Mouse (Mus musculus) naive thymus-derived CD4-positive, alpha-beta T cell, adult 2 months (primary cell): ENCODE data around the gene Depdc5.
A peak's percentile ranks its signal among the peaks of the same experiment; 100 is the strongest.
"Not testable (repeated sequence)": the region's sequence is repeated elsewhere in the genome, so short reads cannot be mapped to it uniquely, and the experiment has no call there.

ENCODE experiments used
- DNase-seq: peaks from one replicate; pipeline ENCODE4 v3.0.0-alpha.2; 2011; ENCODE audit warnings: low read depth

Gene Depdc5

GRCm38 (mm10) chr5:32863253-32864228 lies at the start of gene Depdc5:
Gene Depdc5 (plus strand): TSS chr5:32863701.
- peak; percentile 96 for DNase-seq

GRCm38 (mm10) chr5:32815396-32815795 lies 48.1 kb upstream of the Depdc5 start:
- DNase-seq = no peak

- DNase-seq = no peak
Observed at GRCm38 (mm10) chr5:32820471-32820870, 43.0 kb upstream of the Depdc5 start.

- no peak for DNase-seq
Observed at GRCm38 (mm10) chr5:32827009-32827408, 36.5 kb upstream of the Depdc5 start, which contains the start of gene Gm20671. Gene Gm20671 (minus strand): TSS chr5:32827109.

GRCm38 (mm10) chr5:32828766-32829165 lies 34.7 kb upstream of the Depdc5 start:
- not testable (repeated sequence) for DNase-seq

GRCm38 (mm10) chr5:32830054-32830453 lies 33.4 kb upstream of the Depdc5 start:
- no peak for DNase-seq

GRCm38 (mm10) chr5:32834497-32834896 lies 29.0 kb upstream of the Depdc5 start:
- DNase-seq = no peak

DNA sequence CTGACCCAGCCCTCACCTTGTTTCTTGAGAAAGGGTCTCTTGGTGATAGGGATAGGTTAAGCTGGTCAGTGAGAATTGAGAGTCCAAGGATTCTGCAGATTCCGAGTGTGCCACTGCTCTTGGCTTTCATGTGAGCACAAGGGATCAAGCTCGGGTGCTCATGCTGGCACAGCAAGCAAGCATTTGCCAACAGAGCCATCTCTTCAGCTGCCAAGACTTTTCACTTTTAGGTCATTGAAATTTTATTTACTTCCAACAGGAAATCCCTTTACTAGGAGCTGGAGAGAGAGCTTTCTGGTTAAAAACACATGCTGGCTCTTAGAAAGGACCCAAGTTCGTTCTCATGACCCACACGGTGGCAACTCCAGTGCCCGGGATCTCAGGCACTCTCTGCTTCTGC lies 26.5 kb upstream of the Depdc5 start:
- no peak for DNase-seq

- no peak for DNase-seq
Observed at GRCm38 (mm10) chr5:32840029-32840428, 23.5 kb upstream of the Depdc5 start.

DNA sequence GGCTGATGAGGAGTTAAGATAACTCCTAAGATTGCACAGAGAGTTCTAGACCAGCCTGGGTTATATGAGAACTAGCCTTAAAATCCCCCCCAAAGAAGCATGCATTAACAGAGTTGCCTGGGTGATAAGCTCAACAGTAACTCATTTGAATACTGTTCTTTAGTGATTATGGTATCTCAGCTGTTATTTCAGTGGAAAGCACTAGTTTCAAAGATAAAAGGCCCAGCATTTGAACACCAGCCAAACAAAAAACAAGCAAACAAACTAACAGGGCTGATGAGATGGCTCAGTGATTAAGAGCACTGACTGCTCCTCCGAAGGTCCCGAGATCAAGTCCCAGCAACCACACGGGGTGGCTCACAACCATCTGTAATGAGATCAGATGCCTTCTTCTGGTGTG lies 14.3 kb upstream of the Depdc5 start:
- DNase-seq = no peak

- DNase-seq = not testable (repeated sequence)
Observed at GRCm38 (mm10) chr5:32849580-32849979, 13.9 kb upstream of the Depdc5 start.

DNA sequence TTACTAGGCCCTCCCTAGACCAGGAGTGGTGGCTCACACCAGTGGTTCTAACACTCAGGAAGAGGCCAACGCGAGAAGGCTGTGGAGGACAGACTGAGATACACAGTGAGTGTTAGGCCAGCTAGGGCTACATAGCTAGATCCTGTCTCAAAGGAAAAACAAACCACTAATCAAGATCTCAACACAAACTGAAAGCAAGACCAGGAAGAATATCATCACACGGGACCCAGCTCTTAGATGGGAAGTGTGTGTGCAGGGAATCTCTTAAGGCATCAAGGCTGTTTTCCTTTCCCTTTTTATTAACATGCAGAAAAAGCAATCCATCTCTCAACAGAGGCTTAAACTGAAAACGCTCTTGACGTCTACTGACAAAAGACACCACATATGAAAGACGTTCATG lies 11.5 kb upstream of the Depdc5 start:
- peak; percentile 24 for DNase-seq

GRCm38 (mm10) chr5:32853731-32854507 lies 9.6 kb upstream of the Depdc5 start, which contains the start of gene Prr14l:
Gene Prr14l (minus strand): TSS chr5:32854256.
- peak; percentile 100 for DNase-seq

- peak; percentile 28 for DNase-seq
Observed at GRCm38 (mm10) chr5:32854818-32855217, 8.7 kb upstream of the Depdc5 start.

DNA sequence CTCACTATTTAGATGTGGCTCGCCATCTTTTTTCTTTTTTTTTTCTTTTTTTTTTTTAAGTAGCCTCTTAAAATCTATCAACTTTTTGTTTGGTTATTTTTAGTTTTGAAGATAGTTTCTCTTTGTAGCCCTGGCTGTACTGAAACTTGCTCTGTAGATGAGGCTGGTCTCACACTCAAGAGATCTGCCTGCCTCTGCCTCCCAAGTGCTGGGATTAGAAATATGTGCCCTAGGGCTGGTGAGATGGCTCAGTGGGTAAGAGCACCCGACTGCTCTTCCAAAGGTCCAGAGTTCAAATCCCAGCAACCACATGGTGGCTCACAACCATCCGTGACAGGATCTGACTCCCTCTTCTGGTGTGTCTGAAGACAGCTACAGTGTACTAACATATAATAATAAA lies 8.2 kb upstream of the Depdc5 start:
- DNase-seq = not testable (repeated sequence)

DNA sequence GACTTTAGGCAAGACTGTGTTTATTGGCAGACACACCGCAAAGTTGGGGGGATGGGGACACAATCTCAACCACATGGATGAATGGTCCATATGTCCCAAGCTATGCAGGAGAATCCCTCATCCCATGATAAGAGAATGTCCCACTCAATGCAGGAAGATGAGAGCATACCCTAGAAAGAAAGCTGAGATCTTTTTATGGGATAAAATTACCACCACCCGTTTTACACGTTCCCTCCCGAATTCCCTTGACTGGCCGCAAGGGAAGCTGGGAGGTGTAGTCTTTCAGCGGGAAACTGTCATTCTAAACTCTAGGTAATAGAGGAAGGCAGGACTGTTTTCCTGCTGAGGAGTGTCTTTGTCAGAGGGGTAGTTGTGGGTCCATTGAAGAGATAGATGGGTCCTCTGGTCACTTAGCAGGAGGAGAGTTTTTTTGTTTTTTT lies 5.7 kb upstream of the Depdc5 start:
- no peak for DNase-seq

DNA sequence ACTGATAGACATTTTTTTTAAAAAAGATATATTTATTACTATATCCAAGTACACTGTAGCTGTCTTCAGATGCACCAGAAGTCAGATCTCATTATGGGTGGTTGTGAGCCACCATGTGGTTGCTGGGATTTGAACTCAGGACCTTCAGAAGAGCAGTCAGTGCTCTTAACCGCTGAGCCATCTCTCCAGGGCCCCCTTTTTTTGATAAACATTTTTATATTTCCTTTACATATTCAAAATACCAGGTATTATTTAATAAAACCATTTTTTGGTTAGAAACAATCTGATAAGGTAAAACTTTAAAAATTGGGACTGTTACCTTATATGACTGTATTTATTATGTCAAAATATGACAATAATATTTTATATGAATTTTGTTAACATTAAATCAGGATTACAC lies 2.4 kb upstream of the Depdc5 start:
- DNase-seq = no peak

DNA sequence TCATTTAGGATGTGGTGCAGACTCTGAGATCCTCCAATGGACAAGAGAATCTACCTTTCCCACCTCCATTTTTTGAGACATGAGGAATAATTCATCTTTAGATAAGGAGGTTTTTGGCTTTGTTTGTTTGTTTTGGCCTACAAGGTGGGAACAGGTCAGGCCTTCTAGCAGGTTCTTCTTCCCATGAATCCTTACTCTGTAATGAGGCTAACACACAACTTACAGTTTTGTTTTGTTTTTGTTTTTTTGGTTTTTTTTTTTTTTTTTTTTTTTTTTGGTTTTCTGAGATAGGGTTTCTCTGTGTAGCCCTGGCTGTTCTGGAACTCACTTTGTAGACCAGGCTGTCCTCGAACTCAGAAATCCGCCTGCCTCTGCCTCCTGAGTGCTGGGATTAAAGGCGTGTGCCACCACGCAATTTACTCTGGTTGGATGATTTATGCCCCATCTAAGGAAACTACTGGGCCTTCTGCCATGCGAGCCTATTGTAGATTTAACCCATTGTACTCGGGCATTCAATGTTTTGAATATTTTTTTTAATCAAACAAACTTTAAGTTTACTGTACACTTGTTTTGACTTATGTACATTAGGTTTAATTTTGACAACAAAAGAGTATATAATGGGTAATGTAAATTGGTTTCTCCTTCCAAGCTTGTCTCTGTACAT lies 900 bp upstream of the Depdc5 start:
- no peak for DNase-seq

- no peak for DNase-seq
Observed at GRCm38 (mm10) chr5:32869389-32870024, 6.0 kb downstream of the Depdc5 start.

GRCm38 (mm10) chr5:32872346-32872745 lies 8.8 kb downstream of the Depdc5 start:
- DNase-seq = no peak

DNA sequence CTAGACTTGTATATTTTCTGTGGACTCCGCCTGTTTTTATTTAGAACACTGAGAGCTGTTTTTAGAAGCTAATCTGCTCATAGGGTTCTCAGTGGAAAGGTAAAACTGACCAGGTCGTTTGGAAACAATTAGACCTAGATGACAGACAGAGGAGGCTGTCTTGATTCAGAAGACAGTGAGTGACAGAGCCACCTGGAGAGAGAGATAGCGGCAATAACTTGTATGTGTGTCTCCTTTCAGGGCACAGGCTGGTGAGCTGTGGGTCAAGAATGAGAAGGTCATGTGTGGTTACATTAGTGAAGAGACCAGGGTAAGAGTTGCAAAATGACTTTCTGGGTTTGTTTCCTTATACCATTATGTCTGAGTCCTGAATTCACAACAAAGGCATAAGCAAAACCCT lies 23.2 kb downstream of the Depdc5 start:
- no peak for DNase-seq

- no peak for DNase-seq
Observed at GRCm38 (mm10) chr5:32907496-32907895, 44.0 kb downstream of the Depdc5 start.
